Mouse (Mus musculus) left cerebral cortex, postnatal 10 days (tissue): ENCODE data around the gene Olfr161. TPM values are rescaled to one million over a fixed set of nuclear protein-coding genes. Genes with fewer than 3 reads are reported as not detected.
"Not testable (repeated sequence)": the region's sequence is repeated elsewhere in the genome, so short reads cannot be mapped to it uniquely, and the experiment has no call there.

Experiments used
- DNase-seq, 2 experiments: peaks; one replicate each; pipeline ENCODE4 v3.0.0; 2021 to 2022; ENCODE audit warnings: low spot score in 2 of 2, mixed read lengths in 1 of 2; ENCODE audit errors: extremely low spot score in 1 of 2
- intact Hi-C: fragments of 180-260 bp; cut with DNase I; formaldehyde crosslinking; loops from one replicate; pipeline ENCODE4 v1.15.1; 2025
- total RNA-seq, 2 experiments: library from RNA; stranded (reverse); gene quantifications; 2 replicates each; pipeline ENCODE4 v1.2.3; 2021

The Olfr161 gene
- total RNA-seq: not detected

DNA sequence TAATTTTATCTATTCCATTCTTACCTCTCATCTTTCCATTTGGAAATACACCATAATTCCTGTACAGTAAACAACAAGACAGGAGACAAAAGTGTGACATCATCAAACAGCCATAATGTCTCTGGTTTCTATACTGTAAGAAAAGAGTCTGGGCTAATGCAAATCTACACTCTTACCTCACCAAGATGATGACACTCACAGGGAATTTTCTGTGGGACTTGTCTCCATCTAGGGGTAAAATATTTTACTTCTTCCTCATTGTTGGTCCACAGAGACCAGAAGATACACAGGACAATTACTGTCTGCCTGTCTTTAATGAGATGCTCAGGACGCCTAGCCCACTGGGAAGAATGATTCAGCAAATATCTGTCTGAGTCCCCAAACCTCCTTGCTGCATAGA is at the start of gene Olfr161:
TSS of gene Olfr161 (plus strand) at position 352 of the 400 bp plus-strand sequence.
- intact Hi-C loops: no loop called here
- DNase-seq: no peak

DNA sequence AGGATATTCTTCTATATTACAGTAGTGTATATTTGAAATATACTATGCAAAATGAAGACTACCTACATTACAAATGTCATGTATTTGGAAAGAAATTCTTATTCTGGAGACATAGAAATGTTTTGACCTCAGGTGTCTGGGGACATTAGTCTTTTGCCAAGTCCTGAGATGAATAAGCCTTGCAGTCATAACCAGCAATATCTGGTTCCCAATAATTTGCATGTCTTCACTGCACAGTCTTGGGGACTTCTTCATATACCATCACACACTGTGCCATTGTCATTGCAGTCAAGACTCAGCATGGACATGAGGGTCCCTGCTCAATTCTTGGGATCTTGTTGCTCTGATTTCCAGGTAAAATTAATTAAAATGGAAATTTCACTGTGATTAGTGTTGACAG is 27.3 kb upstream of the Olfr161 start:
- intact Hi-C loops: no loop called here
- DNase-seq: no peak

DNA sequence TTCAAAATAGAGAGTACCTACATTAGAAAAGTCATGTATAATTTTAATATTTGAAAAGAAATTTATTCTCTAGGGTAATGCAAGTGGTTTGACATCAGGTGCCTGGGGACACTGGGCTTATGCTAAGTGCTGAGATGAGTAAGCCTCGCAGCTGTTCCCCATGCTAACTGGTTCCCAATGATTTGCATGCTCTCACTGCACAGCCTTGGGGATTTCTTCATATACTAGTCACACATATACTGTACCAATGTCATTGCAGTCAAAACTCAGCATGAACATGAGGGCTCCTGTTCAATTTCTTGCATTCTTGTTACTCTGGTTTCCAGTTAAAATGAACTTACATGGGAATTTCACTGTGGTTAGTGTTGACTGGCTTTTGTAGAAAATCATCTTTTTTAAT is 13.2 kb upstream of the Olfr161 start:
- DNase-seq, intact Hi-C loops: not testable (repeated sequence)

DNA sequence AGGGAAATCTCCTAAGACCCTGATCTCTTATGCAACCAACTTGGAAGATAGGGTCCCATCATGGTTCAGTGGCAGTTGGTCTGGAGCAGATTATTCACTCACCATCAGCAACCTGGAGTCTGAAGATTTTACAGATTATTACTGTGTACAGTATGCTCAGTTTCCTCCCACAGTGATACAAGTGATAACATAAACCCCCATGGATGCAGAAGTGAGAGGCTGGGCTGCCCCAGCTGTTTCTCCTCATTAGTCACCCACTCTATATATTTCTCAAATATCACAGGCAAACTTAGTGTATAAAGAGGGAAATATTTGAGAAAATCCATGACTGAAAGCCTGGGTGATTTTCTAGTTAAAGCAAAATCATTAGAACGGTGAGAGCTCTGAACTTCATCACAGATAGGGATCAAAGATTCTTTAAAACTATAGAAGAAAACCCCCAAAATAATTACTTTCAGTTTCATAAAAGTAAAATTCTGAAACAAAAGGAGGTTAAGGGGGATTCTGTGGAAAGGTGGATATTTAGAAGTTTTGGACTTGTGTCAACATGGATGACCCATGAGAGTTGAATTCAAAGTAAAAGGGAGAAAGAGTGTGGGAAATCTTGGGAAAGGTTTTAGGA is 12.5 kb upstream of the Olfr161 start:
- DNase-seq, intact Hi-C loops: not testable (repeated sequence)

DNA sequence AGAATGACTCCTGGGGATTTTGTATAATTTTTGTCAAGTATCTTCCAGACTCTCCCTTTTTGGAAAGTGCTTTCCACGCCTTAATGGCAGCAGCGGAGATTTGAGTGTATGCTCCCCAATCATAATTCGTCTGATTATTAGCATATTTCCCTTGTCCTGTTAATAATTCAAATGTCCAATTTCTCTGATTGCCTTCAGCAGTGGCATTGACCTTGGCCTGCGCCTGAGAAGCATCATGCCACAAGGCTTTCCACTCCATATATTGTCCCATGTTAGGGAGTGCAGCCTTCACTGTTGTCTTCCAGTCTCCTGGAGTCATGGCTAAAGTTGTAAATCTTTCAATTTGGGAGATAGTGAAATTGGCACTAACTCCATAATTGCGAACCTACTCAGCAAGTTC is 40.5 kb downstream of the Olfr161 start:
- intact Hi-C loops, DNase-seq: not testable (repeated sequence)

DNA sequence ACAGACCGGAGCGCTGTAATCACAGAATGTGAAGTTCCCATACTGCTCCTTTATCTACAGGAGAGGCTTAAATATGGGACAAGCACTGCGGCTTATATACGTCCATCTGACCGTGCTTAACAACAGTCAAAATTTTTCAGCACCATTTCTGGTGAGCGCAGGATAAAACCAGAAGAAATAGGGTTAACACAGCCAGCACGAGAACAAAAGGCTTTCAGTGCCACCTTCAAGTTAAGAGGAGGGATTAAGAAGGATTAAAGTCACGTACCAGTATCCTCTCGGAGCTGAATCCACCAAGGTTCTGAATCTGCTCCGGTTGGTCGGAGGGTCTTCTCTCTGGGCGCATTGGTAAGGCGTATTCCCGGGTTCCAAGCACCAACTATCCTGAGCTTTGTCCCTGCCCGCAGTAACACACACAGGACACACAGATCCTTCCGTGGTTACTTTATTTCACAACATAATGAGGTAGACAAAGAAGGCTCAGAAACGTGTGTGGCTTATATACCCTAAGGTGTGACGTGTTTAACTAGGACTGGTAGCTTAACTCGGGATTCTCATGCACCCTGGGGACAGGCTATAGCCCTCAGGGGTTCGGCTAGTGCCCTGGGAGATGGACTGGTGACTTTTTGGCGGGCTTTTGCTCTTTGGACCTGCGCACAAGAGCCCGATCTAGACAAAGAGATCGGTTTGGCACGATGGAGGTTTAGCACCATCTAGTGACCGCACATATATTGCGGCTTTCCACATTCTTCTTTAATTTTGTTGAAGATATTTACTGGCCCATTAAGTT is 41.9 kb downstream of the Olfr161 start:
- intact Hi-C loops, DNase-seq: not testable (repeated sequence)

Other genes starting within 250 kb of the Olfr161 start
- gene Mefv, start 127.1 kb downstream of the Olfr161 start, total RNA-seq: not detected
- gene Zfp263, start 153.1 kb downstream of the Olfr161 start, total RNA-seq: 10 to 100 TPM; 18.6 to 19.1 TPM
- not detected for gene Olfr15, start 239.8 kb downstream of the Olfr161 start, total RNA-seq